Mouse (Mus musculus) heart, embryonic 16.5 days (tissue): Measurements from ENCODE around the gene Slc17a9. TPM values are rescaled to one million over a fixed set of nuclear protein-coding genes. Genes with fewer than 3 reads are reported as not detected.
"Not testable (repeated sequence)": the region's sequence is repeated elsewhere in the genome, so short reads cannot be mapped to it uniquely, and the experiment has no call there.

Source experiments
- ATAC-seq: fragments of 200-750 bp; cut with Nextera tagmentation; replicated peaks from 2 replicates; pipeline ENCODE4 v1.8.0; 2017; ENCODE audit warnings: moderate number of reproducible peaks; ENCODE audit not compliant: insufficient read depth, low FRiP score; ENCODE audit errors: extremely low read depth
- H3K27ac ChIP-seq: fragments of 300-500 bp; sonication (generic); 2 replicates; pipeline ENCODE4 v1.5.1; 2014; ENCODE audit warnings: mild to moderate bottlenecking, low read length, control low read depth, moderate library complexity
- H3K27me3 ChIP-seq: fragments of 300-500 bp; sonication (generic); 2 replicates; pipeline ENCODE4 v1.6.1; 2014; ENCODE audit warnings: low read length, mixed read lengths; ENCODE audit not compliant: control insufficient read depth, insufficient read depth
- H3K36me3 ChIP-seq: fragments of 300-500 bp; sonication (generic); 2 replicates; pipeline ENCODE4 v1.6.1; 2014; ENCODE audit not compliant: control insufficient read depth, insufficient read depth
- H3K4me1 ChIP-seq: fragments of 300-500 bp; sonication (generic); 2 replicates; pipeline ENCODE4 v1.6.1; 2014; ENCODE audit warnings: low read length, mixed read lengths; ENCODE audit not compliant: control insufficient read depth, insufficient read depth
- H3K4me2 ChIP-seq: fragments of 300-500 bp; sonication (generic); 2 replicates; pipeline ENCODE4 v1.6.1; 2014; ENCODE audit warnings: low read depth, mild to moderate bottlenecking, control low read depth, low read length
- H3K4me3 ChIP-seq: fragments of 300-500 bp; sonication (generic); 2 replicates; pipeline ENCODE4 v1.5.1; 2014; ENCODE audit warnings: mild to moderate bottlenecking, control low read depth, low read length
- H3K9ac ChIP-seq: fragments of 300-500 bp; sonication (generic); 2 replicates; pipeline ENCODE4 v1.6.1; 2014; ENCODE audit warnings: low read length, control low read depth
- H3K9me3 ChIP-seq: fragments of 300-500 bp; sonication (generic); replicated peaks from 2 replicates; pipeline ENCODE4 v1.6.1; 2016; ENCODE audit warnings: low read length; ENCODE audit not compliant: control insufficient read depth
- WGBS: fragments of 180-500 bp; shearing (Covaris S2); extraction: QIAGEN DNeasy Blood & Tissue Kit; methylation state at CpG from one replicate; pipeline ENCODE4 v1.1.7; 2014; 5-methylcytosine and 5-hydroxymethylcytosine counted together
- polyA plus RNA-seq: library from polyadenylated mRNA; unstranded; fragments of >200 nt; fragmentation: Nextera tagmentation; extraction: Ambion mirVana; gene quantifications from 2 replicates; pipeline ENCODE4 v1.2.1, GENCODE M21; 2015

The Slc17a9 gene
- polyA plus RNA-seq, 1 experiment from 2014 or later = 1.7 TPM

- Histone ChIP-seq H3K4me3 (no peak overlapping the region), H3K9me3 (no peaks in the 10 kb centered on the region), H3K9ac (no peak overlapping the region), H3K4me1 (peaks cover 40% of the 10 kb centered on the region), H3K27me3 (no peaks in the 10 kb centered on the region), H3K36me3 (peaks cover 5% of the 10 kb centered on the region; the same call in 1 of the 2 replicates), H3K27ac (no peak overlapping the region), H3K4me2 (no peak overlapping the region)
- WGBS = 94% methylated on average over 5 of the region's 5 CpGs
- ATAC-seq = no peak
Measured at GRCm38 (mm10) chr2:180705975-180706374, 19.1 kb upstream of the Slc17a9 start.

GRCm38 (mm10) chr2:180709023-180709922, 15.8 kb upstream of the Slc17a9 start:
- Histone ChIP-seq H3K4me3 (peak overlapping the region; percentile 100), H3K4me1 (peaks cover 38% of the 10 kb centered on the region), H3K4me2 (peak overlapping the region; percentile 78), H3K9me3 (no peaks in the 10 kb centered on the region), H3K27me3 (no peaks in the 10 kb centered on the region), H3K36me3 (peaks cover 10% of the 10 kb centered on the region), H3K9ac (peak overlapping the region; percentile 91), H3K27ac (peak overlapping the region; percentile 82)
- ATAC-seq = peak; percentile 56
- under 1% methylated on average over 39 of the region's 39 CpGs for WGBS

GRCm38 (mm10) chr2:180709923-180710272, 15.2 kb upstream of the Slc17a9 start, which contains the start of the genes Dido1 and Gid8:
Dido1 (minus strand) TSS chr2:180709999.
Gid8 (plus strand) TSS chr2:180710117.
- Histone ChIP-seq H3K9me3 (no peaks in the 10 kb centered on the region), H3K9ac (peak within 1 kb of the TSS; percentile 100), H3K27ac (peak within 1 kb of the TSS; percentile 90), H3K4me3 (peak within 1 kb of the TSS; percentile 100), H3K36me3 (peaks cover 16% of the 10 kb centered on the region), H3K4me1 (peaks cover 31% of the 10 kb centered on the region), H3K27me3 (no peaks in the 10 kb centered on the region), H3K4me2 (peak within 1 kb of the TSS; percentile 84)
- WGBS = under 1% methylated on average over 38 of the region's 43 CpGs
- peak; percentile 92 for ATAC-seq

GRCm38 (mm10) chr2:180710276-180711155, 14.5 kb upstream of the Slc17a9 start:
- WGBS = 1% methylated on average over 61 of the region's 64 CpGs
- H3K9me3 ChIP-seq = no peaks in the 10 kb centered on the region
- peaks cover 16% of the 10 kb centered on the region for H3K36me3 ChIP-seq
- H3K4me2 ChIP-seq = peak overlapping the region; percentile 84
- no peak; the same call in 1 of the 2 replicates for ATAC-seq
- no peaks in the 10 kb centered on the region for H3K27me3 ChIP-seq
- peaks cover 25% of the 10 kb centered on the region for H3K4me1 ChIP-seq
- H3K9ac ChIP-seq = peak overlapping the region; percentile 100
- peak overlapping the region; percentile 100 for H3K4me3 ChIP-seq
- peak overlapping the region; percentile 90 for H3K27ac ChIP-seq

- Histone ChIP-seq H3K27ac (no peak overlapping the region), H3K36me3 (peaks cover 14% of the 10 kb centered on the region), H3K9ac (no peak overlapping the region; the same call in none of the 2 replicates), H3K4me1 (peaks cover 22% of the 10 kb centered on the region), H3K9me3 (no peaks in the 10 kb centered on the region), H3K4me3 (peak overlapping the region; percentile 100), H3K4me2 (peak overlapping the region; percentile 84), H3K27me3 (no peaks in the 10 kb centered on the region)
- 67% methylated on average over 4 of the region's 4 CpGs for WGBS
- ATAC-seq = no peak
Measured at GRCm38 (mm10) chr2:180711527-180711926, 13.5 kb upstream of the Slc17a9 start.

GRCm38 (mm10) chr2:180712037-180712689, 12.9 kb upstream of the Slc17a9 start:
- Histone ChIP-seq H3K27ac (no peak overlapping the region), H3K9me3 (no peaks in the 10 kb centered on the region), H3K4me2 (no peak overlapping the region), H3K9ac (no peak overlapping the region), H3K27me3 (no peaks in the 10 kb centered on the region), H3K4me3 (no peak overlapping the region), H3K4me1 (peaks cover 22% of the 10 kb centered on the region), H3K36me3 (peaks cover 18% of the 10 kb centered on the region)
- ATAC-seq = no peak
- WGBS = 82% methylated on average over 5 of the region's 5 CpGs

- H3K9ac ChIP-seq, H3K4me1 ChIP-seq, H3K9me3 ChIP-seq, ATAC-seq, H3K4me3 ChIP-seq, H3K27me3 ChIP-seq, H3K4me2 ChIP-seq, H3K27ac ChIP-seq: not testable (repeated sequence)
- peaks cover 42% of the 10 kb centered on the region for H3K36me3 ChIP-seq
- WGBS = 77% methylated on average over 5 of the region's 5 CpGs
Measured at GRCm38 (mm10) chr2:180722748-180723147, 2.3 kb upstream of the Slc17a9 start.

- Histone ChIP-seq H3K27me3 (no peaks in the 10 kb centered on the region), H3K9me3 (no peaks in the 10 kb centered on the region), H3K4me1 (peaks cover 8% of the 10 kb centered on the region), H3K4me3 (no peak overlapping the region), H3K4me2 (no peak overlapping the region), H3K27ac (no peak overlapping the region), H3K36me3 (peaks cover 31% of the 10 kb centered on the region), H3K9ac (no peak overlapping the region)
- WGBS = 65% methylated on average over 2 of the region's 2 CpGs
- ATAC-seq = no peak
Measured at GRCm38 (mm10) chr2:180723865-180724264, 1.2 kb upstream of the Slc17a9 start.
